ENCODE assay signal across 16 mouse cellular contexts in genomic region chr13:53815629-53816028, GRCm38 (mm10).
A peak's percentile ranks its signal among the peaks of the same experiment; 100 is the strongest.
DNase-seq lines count a peak whose midpoint lies in the region; TF ChIP-seq lines count a peak whose summit lies in the region.
"Had no signal": no experiment of that assay in that cellular context is flagged by ENCODE, and none has a peak within 500 bp of the region (broad histone marks: within the 10 kb centered on the region; RNA-seq: fewer than 3 reads in every experiment).

No protein-coding gene starts in this region.

- peak; percentile 16 for DNase-seq in layer of hippocampus, adult 11-12 months (ENCODE audit: low spot score)
- DNase-seq in layer of hippocampus, postnatal 25 days (ENCODE audit: extremely low spot score in 1 of 2, low spot score in 1 of 2), result no peak
- DNase-seq in 416B (ENCODE audit: low read depth), result peak; percentile 14
- peak; percentile 87 for DNase-seq in Muller cell, postnatal 12 days (ENCODE audit: inconsistent ontology term)
- peak; percentile 42 for DNase-seq in brain, embryonic 14.5 days (ENCODE audit: low read depth)
- no peak for DNase-seq in adrenal gland, postnatal 36 days
- DNase-seq: adrenal gland, adult 8-10 months; adrenal gland, postnatal 25 days; cerebellum, adult 11-12 months; cerebellum, adult 9-11 months; cerebellum, postnatal 25 days; gastrocnemius, postnatal 10 days; gastrocnemius, postnatal 36 days; heart, postnatal 10 days; heart, postnatal 36 days; kidney, adult 11 months had no signal

- no peak for TF ChIP-seq CTCF in brain, embryonic 14.5 days (IDR thresholded peaks at IDR 0.05; ENCODE audit: borderline replicate concordance, extremely low read depth, insufficient read depth, insufficient read length)

- no peak for TF ChIP-seq POLR2A in brain, embryonic 14.5 days (IDR thresholded peaks at IDR 0.05; ENCODE audit: borderline replicate concordance, extremely low read depth, insufficient read depth, insufficient read length, poor library complexity, severe bottlenecking)

Comparison
In these comparisons a context has a peak if more than half of its experiments do, and no peak if none do; other contexts are left out.
1. DNase-seq: peak in layer of hippocampus, adult 11-12 months (single experiment), 416B (single experiment), Muller cell, postnatal 12 days (single experiment) and brain, embryonic 14.5 days (single experiment); none in layer of hippocampus, postnatal 25 days (0 of 2) and adrenal gland, postnatal 36 days (0 of 2).